Mouse (Mus musculus): ENCODE measurements around the gene Olfr1279.

DNA sequence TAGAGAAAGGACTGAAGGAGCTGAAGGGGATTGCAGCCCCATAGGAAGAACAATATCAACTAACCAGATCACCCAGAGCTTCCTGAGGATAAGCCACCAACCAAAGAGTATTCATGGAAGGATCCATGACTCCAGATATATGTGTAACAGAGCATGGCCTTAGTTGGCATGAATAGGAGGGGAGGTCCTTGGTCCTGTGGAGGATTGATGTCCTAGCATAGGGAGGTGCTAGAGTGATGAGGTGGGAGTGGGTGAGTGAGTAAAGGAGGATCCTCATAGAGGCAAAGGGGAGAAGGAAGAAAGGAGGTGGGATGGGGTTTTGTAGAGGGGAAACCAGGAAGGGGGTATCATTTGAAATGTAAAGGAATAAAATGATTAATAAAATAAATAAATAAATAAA, 1.9 kb upstream of the Olfr1279 start:
- TF ChIP-seq CTCF (IDR thresholded peaks at IDR 0.05) (no peak), POLR2A (IDR thresholded peaks at IDR 0.05; ENCODE audit: insufficient read depth, low read depth, low read length) (no peak), EP300 (IDR thresholded peaks at IDR 0.05; ENCODE audit: insufficient read depth, low read depth, low read length) (no peak)
